Mouse (Mus musculus): ENCODE data around the gene Syne1. TPM values are rescaled to one million over a fixed set of nuclear protein-coding genes. Genes with fewer than 3 reads are reported as not detected.

Gene Syne1
- polyA plus RNA-seq, 1 experiment from 2014 or later: 5.7 TPM

GRCm38 (mm10) chr10:5027208-5027607 lies 524.1 kb downstream of the Syne1 start:
- Histone ChIP-seq H3K4me2 (no peak overlapping the region), H3K27ac (ENCODE audit: low read depth, low read length) (no peak overlapping the region), H3K4me1 (replicated peaks; ENCODE audit: control insufficient read depth, insufficient read depth, low read length) (no peaks in the 10 kb centered on the region), H3K36me3 (ENCODE audit: control insufficient read depth, insufficient read depth, low read length) (no peaks in the 10 kb centered on the region), H3K27me3 (replicated peaks; ENCODE audit: control insufficient read depth, insufficient read depth, low read length) (no peaks in the 10 kb centered on the region), H3K9ac (ENCODE audit: low read depth, low read length) (no peak overlapping the region), H3K9me3 (ENCODE audit: control insufficient read depth, low read length) (no peaks in the 10 kb centered on the region), H3K4me3 (ENCODE audit: low read depth, low read length) (no peak overlapping the region)
- DNase-seq (ENCODE audit: low spot score) (no peak), ATAC-seq (replicated peaks; ENCODE audit: low FRiP score) (no peak)
- 83% methylated on average over 1 of the region's 1 CpGs for WGBS

GRCm38 (mm10) chr10:5025906-5026305 lies 525.4 kb downstream of the Syne1 start:
- H3K27me3 ChIP-seq (replicated peaks; ENCODE audit: control insufficient read depth, insufficient read depth, low read length): no peaks in the 10 kb centered on the region
- no peaks in the 10 kb centered on the region for H3K36me3 ChIP-seq (ENCODE audit: control insufficient read depth, insufficient read depth, low read length)
- H3K27ac ChIP-seq (ENCODE audit: low read depth, low read length): no peak overlapping the region
- no peaks in the 10 kb centered on the region for H3K4me1 ChIP-seq (replicated peaks; ENCODE audit: control insufficient read depth, insufficient read depth, low read length)
- H3K9me3 ChIP-seq (ENCODE audit: control insufficient read depth, low read length): no peaks in the 10 kb centered on the region
- no peak overlapping the region for H3K4me2 ChIP-seq
- ATAC-seq (replicated peaks; ENCODE audit: low FRiP score): no peak
- no peak for DNase-seq (ENCODE audit: low spot score)
- no peak overlapping the region for H3K9ac ChIP-seq (ENCODE audit: low read depth, low read length)
- 89% methylated on average over 4 of the region's 4 CpGs for WGBS
- H3K4me3 ChIP-seq (ENCODE audit: low read depth, low read length): no peak overlapping the region

- Histone ChIP-seq H3K27ac (ENCODE audit: low read depth, low read length) (no peak overlapping the region), H3K9me3 (ENCODE audit: control insufficient read depth, low read length) (no peaks in the 10 kb centered on the region), H3K9ac (ENCODE audit: low read depth, low read length) (no peak overlapping the region), H3K4me1 (replicated peaks; ENCODE audit: control insufficient read depth, insufficient read depth, low read length) (no peaks in the 10 kb centered on the region), H3K36me3 (ENCODE audit: control insufficient read depth, insufficient read depth, low read length) (no peaks in the 10 kb centered on the region), H3K27me3 (replicated peaks; ENCODE audit: control insufficient read depth, insufficient read depth, low read length) (no peaks in the 10 kb centered on the region), H3K4me3 (ENCODE audit: low read depth, low read length) (no peak overlapping the region), H3K4me2 (no peak overlapping the region)
- no peak for ATAC-seq (replicated peaks; ENCODE audit: low FRiP score)
- WGBS: 55% methylated on average over 1 of the region's 1 CpGs
- no peak for DNase-seq (ENCODE audit: low spot score)
Observed at GRCm38 (mm10) chr10:5017148-5017547, 534.1 kb downstream of the Syne1 start.

- Histone ChIP-seq H3K4me1 (replicated peaks; ENCODE audit: control insufficient read depth, insufficient read depth, low read length) (no peaks in the 10 kb centered on the region), H3K27me3 (replicated peaks; ENCODE audit: control insufficient read depth, insufficient read depth, low read length) (no peaks in the 10 kb centered on the region), H3K27ac (ENCODE audit: low read depth, low read length) (no peak overlapping the region), H3K9ac (ENCODE audit: low read depth, low read length) (no peak overlapping the region), H3K4me3 (ENCODE audit: low read depth, low read length) (no peak overlapping the region), H3K9me3 (ENCODE audit: control insufficient read depth, low read length) (no peaks in the 10 kb centered on the region), H3K36me3 (ENCODE audit: control insufficient read depth, insufficient read depth, low read length) (no peaks in the 10 kb centered on the region), H3K4me2 (no peak overlapping the region)
- WGBS: 78% methylated on average over 1 of the region's 1 CpGs
- ATAC-seq (replicated peaks; ENCODE audit: low FRiP score) (no peak), DNase-seq (ENCODE audit: low spot score) (no peak)
Observed at GRCm38 (mm10) chr10:5014976-5015375, 536.3 kb downstream of the Syne1 start.

GRCm38 (mm10) chr10:5012004-5012403 lies 539.3 kb downstream of the Syne1 start:
- no peak for DNase-seq (ENCODE audit: low spot score)
- no peak overlapping the region for H3K4me3 ChIP-seq (ENCODE audit: low read depth, low read length)
- H3K36me3 ChIP-seq (ENCODE audit: control insufficient read depth, insufficient read depth, low read length): no peaks in the 10 kb centered on the region
- no peak overlapping the region for H3K4me2 ChIP-seq
- H3K4me1 ChIP-seq (replicated peaks; ENCODE audit: control insufficient read depth, insufficient read depth, low read length): no peaks in the 10 kb centered on the region
- no peak overlapping the region for H3K9ac ChIP-seq (ENCODE audit: low read depth, low read length)
- no peak for ATAC-seq (replicated peaks; ENCODE audit: low FRiP score)
- H3K27ac ChIP-seq (ENCODE audit: low read depth, low read length): no peak overlapping the region
- no peaks in the 10 kb centered on the region for H3K9me3 ChIP-seq (ENCODE audit: control insufficient read depth, low read length)
- no peaks in the 10 kb centered on the region for H3K27me3 ChIP-seq (replicated peaks; ENCODE audit: control insufficient read depth, insufficient read depth, low read length)

GRCm38 (mm10) chr10:5008795-5009366 lies 542.4 kb downstream of the Syne1 start:
- Histone ChIP-seq H3K4me1 (replicated peaks; ENCODE audit: control insufficient read depth, insufficient read depth, low read length) (no peaks in the 10 kb centered on the region), H3K4me2 (no peak overlapping the region), H3K36me3 (ENCODE audit: control insufficient read depth, insufficient read depth, low read length) (no peaks in the 10 kb centered on the region), H3K27ac (ENCODE audit: low read depth, low read length) (no peak overlapping the region), H3K9me3 (ENCODE audit: control insufficient read depth, low read length) (no peaks in the 10 kb centered on the region), H3K27me3 (replicated peaks; ENCODE audit: control insufficient read depth, insufficient read depth, low read length) (no peaks in the 10 kb centered on the region), H3K4me3 (ENCODE audit: low read depth, low read length) (no peak overlapping the region), H3K9ac (ENCODE audit: low read depth, low read length) (no peak overlapping the region)
- DNase-seq (ENCODE audit: low spot score) (no peak), ATAC-seq (replicated peaks; ENCODE audit: low FRiP score) (no peak)
- WGBS: 79% methylated on average over 8 of the region's 8 CpGs

- H3K4me1 ChIP-seq (replicated peaks; ENCODE audit: control insufficient read depth, insufficient read depth, low read length): no peaks in the 10 kb centered on the region
- ATAC-seq (replicated peaks; ENCODE audit: low FRiP score) (no peak), DNase-seq (ENCODE audit: low spot score) (no peak)
- no peak overlapping the region for H3K9ac ChIP-seq (ENCODE audit: low read depth, low read length)
- H3K27ac ChIP-seq (ENCODE audit: low read depth, low read length): no peak overlapping the region
- H3K4me2 ChIP-seq: no peak overlapping the region
- H3K27me3 ChIP-seq (replicated peaks; ENCODE audit: control insufficient read depth, insufficient read depth, low read length): no peaks in the 10 kb centered on the region
- H3K36me3 ChIP-seq (ENCODE audit: control insufficient read depth, insufficient read depth, low read length): no peaks in the 10 kb centered on the region
- H3K4me3 ChIP-seq (ENCODE audit: low read depth, low read length): no peak overlapping the region
- 76% methylated on average over 3 of the region's 3 CpGs for WGBS
- H3K9me3 ChIP-seq (ENCODE audit: control insufficient read depth, low read length): no peaks in the 10 kb centered on the region
Observed at GRCm38 (mm10) chr10:4996592-4996991, 554.7 kb downstream of the Syne1 start.

GRCm38 (mm10) chr10:4993802-4994201 lies 557.5 kb downstream of the Syne1 start:
- no peak overlapping the region for H3K4me3 ChIP-seq (ENCODE audit: low read depth, low read length)
- no peaks in the 10 kb centered on the region for H3K36me3 ChIP-seq (ENCODE audit: control insufficient read depth, insufficient read depth, low read length)
- no peaks in the 10 kb centered on the region for H3K4me1 ChIP-seq (replicated peaks; ENCODE audit: control insufficient read depth, insufficient read depth, low read length)
- WGBS: 66% methylated on average over 3 of the region's 3 CpGs
- ATAC-seq (replicated peaks; ENCODE audit: low FRiP score) (no peak), DNase-seq (ENCODE audit: low spot score) (no peak)
- no peaks in the 10 kb centered on the region for H3K9me3 ChIP-seq (ENCODE audit: control insufficient read depth, low read length)
- no peaks in the 10 kb centered on the region for H3K27me3 ChIP-seq (replicated peaks; ENCODE audit: control insufficient read depth, insufficient read depth, low read length)
- no peak overlapping the region for H3K9ac ChIP-seq (ENCODE audit: low read depth, low read length)
- H3K27ac ChIP-seq (ENCODE audit: low read depth, low read length): no peak overlapping the region
- H3K4me2 ChIP-seq: no peak overlapping the region

GRCm38 (mm10) chr10:4983919-4984318 lies 567.4 kb downstream of the Syne1 start:
- no peak overlapping the region for H3K4me3 ChIP-seq (ENCODE audit: low read depth, low read length)
- no peak overlapping the region for H3K9ac ChIP-seq (ENCODE audit: low read depth, low read length)
- H3K4me2 ChIP-seq: no peak overlapping the region
- H3K4me1 ChIP-seq (replicated peaks; ENCODE audit: control insufficient read depth, insufficient read depth, low read length): no peaks in the 10 kb centered on the region
- H3K27me3 ChIP-seq (replicated peaks; ENCODE audit: control insufficient read depth, insufficient read depth, low read length): no peaks in the 10 kb centered on the region
- H3K36me3 ChIP-seq (ENCODE audit: control insufficient read depth, insufficient read depth, low read length): no peaks in the 10 kb centered on the region
- no peak for DNase-seq (ENCODE audit: low spot score)
- no peak overlapping the region for H3K27ac ChIP-seq (ENCODE audit: low read depth, low read length)
- 62% methylated on average over 2 of the region's 2 CpGs for WGBS
- no peaks in the 10 kb centered on the region for H3K9me3 ChIP-seq (ENCODE audit: control insufficient read depth, low read length)
- ATAC-seq (replicated peaks; ENCODE audit: low FRiP score): no peak
